Mouse (Mus musculus) layer of hippocampus, postnatal 10 days (tissue): ENCODE data around the gene Stxbp6. TPM values are rescaled to one million over a fixed set of nuclear protein-coding genes. Genes with fewer than 3 reads are reported as not detected.
"Not testable (repeated sequence)": the region's sequence is repeated elsewhere in the genome, so short reads cannot be mapped to it uniquely, and the experiment has no call there.

Experiments used
- DNase-seq, 2 experiments: peaks; one replicate each; pipeline ENCODE4 v3.0.0; 2021; ENCODE audit warnings: low spot score in 2 of 2
- long read RNA-seq: library from polyadenylated mRNA; stranded (forward); transcript quantifications from one replicate; pipeline ENCODE4 v2.0.0, GENCODE M21; 2023
- total RNA-seq, 2 experiments: library from RNA; stranded (reverse); gene quantifications; 2 replicates each; pipeline ENCODE4 v1.2.3; 2021

The Stxbp6 gene
- total RNA-seq, result 10 to 100 TPM; 32.1 to 38.9 TPM
- long read RNA-seq, full-length matches to known transcripts, result 12 of 16 reads
- long read RNA-seq, partial matches to known transcripts, result 0 of 16 reads
- long read RNA-seq, other reads (novel, unspliced or antisense), result 4 of 16 reads

- peak; percentile 32 to 63 for DNase-seq
These were observed at the start of gene Stxbp6 for GRCm38 (mm10) chr12:45074611-45075342. Gene Stxbp6 (minus strand): TSS chr12:45074709.

DNA sequence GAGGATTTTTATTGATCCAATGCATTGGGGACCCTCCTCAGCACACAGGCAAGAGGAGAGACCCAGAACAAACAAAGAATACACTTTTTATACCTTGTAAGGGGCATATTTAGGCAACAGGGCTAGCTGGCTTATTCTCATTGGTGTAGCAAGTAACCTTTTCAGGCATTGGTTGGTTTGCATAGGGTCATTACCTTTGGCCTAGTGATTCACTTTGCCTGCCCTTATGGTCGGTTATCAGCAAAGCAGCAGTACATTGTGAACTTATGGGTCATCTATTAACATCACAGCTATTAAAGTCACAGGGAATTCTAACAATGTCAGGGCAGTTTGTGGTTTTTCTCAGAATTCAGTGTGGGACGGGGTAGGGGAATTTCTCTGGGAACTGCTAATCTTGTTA lies 28.4 kb upstream of the Stxbp6 start:
- not testable (repeated sequence) for DNase-seq

DNA sequence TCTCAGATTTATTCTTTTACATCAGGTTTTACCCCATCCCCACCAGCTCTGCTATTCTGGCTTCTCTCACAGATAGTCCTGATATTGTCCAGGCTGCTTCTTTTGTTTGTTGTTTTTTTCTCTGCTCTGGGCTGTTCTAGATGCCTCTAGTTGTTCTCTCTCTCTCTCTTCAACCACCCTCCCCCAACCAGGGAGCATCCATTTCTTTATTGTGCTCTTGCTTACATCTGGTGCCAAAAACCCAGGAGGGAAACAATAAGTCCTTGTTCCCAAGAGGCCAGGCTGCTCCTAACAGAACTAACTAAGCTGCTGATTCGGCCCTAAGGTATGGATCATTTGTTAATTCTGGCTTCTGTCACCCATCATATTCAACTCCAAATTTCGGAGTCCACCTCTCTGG lies 19.2 kb upstream of the Stxbp6 start:
- DNase-seq, result no peak

GRCm38 (mm10) chr12:45092444-45092843 lies 17.9 kb upstream of the Stxbp6 start:
- DNase-seq, result no peak

- no peak for DNase-seq
These were observed 8.6 kb upstream of the Stxbp6 start for GRCm38 (mm10) chr12:45083145-45083475.

- DNase-seq, result no peak
These were observed 8.1 kb upstream of the Stxbp6 start for GRCm38 (mm10) chr12:45082379-45083144.

DNA sequence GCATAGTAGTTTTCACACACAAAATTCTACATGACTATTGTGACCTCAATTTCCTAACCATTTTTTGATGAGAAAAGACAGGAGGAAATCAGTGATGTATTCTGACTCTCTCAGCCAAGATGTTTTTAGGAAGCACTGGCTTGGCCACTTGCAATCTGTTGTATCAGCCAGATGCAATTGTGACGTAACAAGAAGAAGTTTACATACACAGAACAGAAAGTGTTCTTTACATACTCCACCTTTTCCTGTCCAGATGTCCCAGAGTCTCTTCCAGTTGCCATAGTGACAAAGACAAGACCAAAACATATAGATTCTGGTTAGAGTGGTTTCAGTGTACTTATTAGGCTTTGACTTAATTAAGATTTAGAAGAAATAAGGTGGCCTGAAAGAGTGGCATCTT lies 7.1 kb upstream of the Stxbp6 start:
- no peak for DNase-seq

DNA sequence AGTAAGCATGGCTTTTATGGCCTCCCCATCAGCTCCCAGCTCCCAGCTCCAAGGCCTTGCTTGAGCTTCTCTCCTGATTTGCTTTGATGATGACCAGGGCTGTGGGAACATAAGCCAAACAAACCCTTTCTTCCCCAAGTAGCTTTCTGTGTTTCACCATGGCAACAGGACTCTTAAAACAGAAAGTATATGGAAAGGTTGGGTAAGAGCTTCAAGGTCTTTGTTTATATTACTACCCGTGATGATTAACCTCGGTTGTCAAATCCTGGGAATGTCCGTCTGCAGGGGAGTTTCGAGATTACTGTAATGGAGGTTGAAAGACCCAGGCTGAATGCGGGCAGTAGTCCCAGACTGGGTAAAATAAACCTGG lies 6.2 kb upstream of the Stxbp6 start:
- no peak for DNase-seq

- DNase-seq, result no peak
These were observed 5.7 kb upstream of the Stxbp6 start for GRCm38 (mm10) chr12:45080036-45080752.

- DNase-seq, result no peak
These were observed 1.1 kb upstream of the Stxbp6 start for GRCm38 (mm10) chr12:45075631-45076030.

- DNase-seq, result peak; percentile 64 to 73
These were observed 387 bp downstream of the Stxbp6 start for GRCm38 (mm10) chr12:45074042-45074601.

- DNase-seq, result no peak
These were observed 1.0 kb downstream of the Stxbp6 start for GRCm38 (mm10) chr12:45073331-45074041.

GRCm38 (mm10) chr12:45072185-45072584 lies 2.3 kb downstream of the Stxbp6 start:
- DNase-seq, result no peak

DNA sequence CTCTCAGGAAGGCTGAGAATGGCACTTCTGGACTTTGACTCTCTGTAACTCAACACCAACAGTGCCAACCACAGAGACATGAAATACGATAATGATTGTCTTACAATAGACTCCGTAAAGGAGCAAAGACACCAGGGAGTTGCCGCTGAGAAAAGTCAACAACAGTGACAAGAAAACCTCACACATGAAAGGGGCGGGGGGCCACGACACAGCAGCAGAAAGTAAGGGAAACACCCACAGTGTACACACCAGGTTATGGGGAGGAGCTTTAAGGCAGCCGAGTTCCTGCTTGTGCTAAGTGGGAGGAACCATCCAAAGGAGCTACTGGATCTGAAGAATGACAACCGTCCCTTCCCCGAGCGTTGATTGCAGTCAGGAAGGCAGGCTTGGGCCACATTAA lies 4.3 kb downstream of the Stxbp6 start:
- no peak for DNase-seq

DNA sequence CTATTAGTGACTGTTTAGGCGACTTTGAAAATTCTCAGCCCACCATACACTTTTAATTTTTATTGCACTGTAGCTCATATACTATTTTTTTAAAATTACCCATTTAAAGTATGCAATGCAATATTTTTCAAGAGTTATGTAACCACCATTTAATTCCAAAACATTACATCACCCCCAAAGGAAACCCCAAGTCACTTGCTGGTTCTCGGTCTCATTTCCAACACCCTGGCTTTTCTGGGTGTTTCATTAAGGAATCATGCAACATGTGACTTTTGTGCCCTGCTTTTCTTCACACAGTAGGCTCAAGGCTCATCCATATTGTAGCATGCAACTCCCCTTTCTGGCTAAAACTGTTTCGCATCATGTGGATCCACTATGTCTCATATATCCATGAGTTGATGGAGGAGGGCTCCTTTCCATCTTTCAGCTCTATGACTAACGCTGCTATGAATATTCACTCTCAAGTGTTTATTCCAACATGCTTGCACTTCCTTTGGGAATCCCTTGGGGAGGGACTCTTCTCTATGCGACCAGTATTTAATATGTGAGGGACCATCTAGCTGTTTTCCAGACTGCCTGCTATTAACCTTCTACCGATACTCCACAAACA lies 6.3 kb downstream of the Stxbp6 start:
- DNase-seq, result no peak

DNA sequence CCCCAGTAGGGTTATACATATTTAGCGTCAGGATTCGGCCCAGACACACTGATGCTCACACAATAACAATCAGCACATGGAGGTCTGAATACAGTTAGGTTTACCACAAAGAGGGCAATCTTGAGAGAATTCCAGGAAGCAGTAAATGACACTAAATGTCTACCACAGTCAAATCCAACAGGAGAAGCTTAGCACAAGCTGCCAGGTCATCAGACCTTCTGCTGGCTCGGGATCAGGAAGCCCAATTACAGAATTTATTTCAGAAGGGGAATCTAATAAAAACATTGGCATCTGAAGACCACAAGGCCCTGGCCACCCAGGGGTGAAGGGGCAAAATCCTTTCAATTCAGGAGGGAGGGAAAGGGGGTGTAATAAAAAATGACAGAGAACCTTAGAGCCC lies 6.8 kb downstream of the Stxbp6 start:
- DNase-seq, result no peak

GRCm38 (mm10) chr12:45067047-45067685 lies 7.3 kb downstream of the Stxbp6 start:
- DNase-seq, result no peak

GRCm38 (mm10) chr12:45063606-45064005 lies 10.9 kb downstream of the Stxbp6 start:
- DNase-seq, result peak in 1 of 2 experiments; percentile 15

DNA sequence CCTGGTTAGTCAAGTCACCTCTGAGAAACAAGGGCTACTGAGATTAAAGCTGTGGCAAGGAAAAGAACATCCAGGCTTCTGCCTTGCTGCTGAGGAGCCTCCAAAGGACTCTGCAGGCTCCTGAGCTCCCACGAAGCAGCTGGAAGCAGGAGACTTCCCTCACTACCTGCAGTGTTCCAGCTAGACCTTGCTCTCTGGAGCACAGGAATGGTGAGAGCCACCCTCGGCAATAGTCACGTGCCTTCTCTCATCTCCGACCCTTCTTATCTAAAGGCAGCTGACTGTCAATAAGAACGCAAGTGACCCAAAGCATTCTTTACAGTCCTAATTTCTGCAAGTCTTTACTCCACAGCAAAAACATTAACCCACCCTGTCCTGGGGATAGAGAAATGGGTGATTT lies 13.2 kb downstream of the Stxbp6 start:
- no peak for DNase-seq

GRCm38 (mm10) chr12:45060804-45061203 lies 13.7 kb downstream of the Stxbp6 start:
- DNase-seq, result no peak
